Mouse (Mus musculus): ENCODE data around the gene Pomp.

DNA sequence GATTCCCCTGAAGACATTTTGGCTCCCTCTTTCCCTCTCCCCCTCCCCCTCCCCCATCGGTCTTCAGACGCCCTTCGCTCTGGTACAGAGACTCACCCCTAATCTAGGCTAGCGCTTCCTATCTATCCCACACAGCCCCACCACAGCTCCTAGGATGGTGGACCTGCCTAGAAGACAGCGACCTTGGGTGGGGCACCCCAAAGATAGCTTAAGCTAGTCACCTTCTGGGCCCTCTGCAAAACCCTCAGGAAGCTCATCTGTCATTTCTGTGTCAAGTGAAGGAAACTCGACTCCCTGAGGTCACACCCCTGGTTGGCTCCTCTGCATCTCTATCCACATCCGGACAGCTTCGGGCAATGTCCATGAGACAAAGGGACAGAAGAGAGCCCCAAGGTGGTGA, 44.7 kb upstream of the Pomp start:
- TF ChIP-seq CTCF (IDR thresholded peaks at IDR 0.05) (no peak), EP300 (IDR thresholded peaks at IDR 0.05) (no peak)
